ENCODE assay signal across 8 mouse cellular contexts in genomic region chr13:95617671-95618171, GRCm38 (mm10). TPM values are rescaled to one million over a fixed set of nuclear protein-coding genes. Genes with fewer than 3 reads are reported as not detected.
A peak's percentile ranks its signal among the peaks of the same experiment; 100 is the strongest.
DNase-seq lines count a peak whose midpoint lies in the region; ATAC-seq and TF ChIP-seq lines count a peak whose summit lies in the region.

No protein-coding gene starts in this region.

- H3K27me3 ChIP-seq in thymus, adult 2 months (ENCODE audit: control insufficient read depth, insufficient read depth, low read length): no peaks in the 10 kb centered on the region
- H3K27me3 ChIP-seq in hindbrain, embryonic 15.5 days: no peaks in the 10 kb centered on the region
- H3K27me3 ChIP-seq in midbrain, embryonic 14.5 days (ENCODE audit: control insufficient read depth, insufficient read depth, low read length): no peaks in the 10 kb centered on the region

- intact Hi-C loops in left cerebral cortex, postnatal 10 days (cut with DNase I): no loop called here

- no peak for TF ChIP-seq POLR2A in thymus, adult 2 months (IDR thresholded peaks at IDR 0.05; ENCODE audit: control insufficient read depth, extremely low read depth, insufficient read depth, low read length, poor library complexity)

- H3K4me2 ChIP-seq in hindbrain, embryonic 15.5 days: peak overlapping the region; percentile 85
- peak overlapping the region; percentile 74 for H3K4me2 ChIP-seq in midbrain, embryonic 14.5 days (ENCODE audit: low read length)

- no peaks in the 10 kb centered on the region for H3K9me3 ChIP-seq in hindbrain, embryonic 15.5 days
- no peaks in the 10 kb centered on the region for H3K9me3 ChIP-seq in midbrain, embryonic 14.5 days (ENCODE audit: control insufficient read depth, low read length)

- 1% methylated on average over 21 of the region's 21 CpGs for WGBS in thymus, adult 2 months
- under 1% methylated on average over 21 of the region's 21 CpGs for WGBS in hindbrain, embryonic 15.5 days
- whole genome bisulfite sequencing in midbrain, embryonic 14.5 days: under 1% methylated on average over 21 of the region's 21 CpGs

- no peak for TF ChIP-seq CTCF in thymus, adult 2 months (IDR thresholded peaks at IDR 0.05; ENCODE audit: borderline replicate concordance, control insufficient read depth, extremely low read depth, insufficient read depth, low read length, poor library complexity)

- H3K27ac ChIP-seq in thymus, adult 2 months (ENCODE audit: control insufficient read depth, insufficient read depth, low read length): no peak overlapping the region
- peak overlapping the region; percentile 71 for H3K27ac ChIP-seq in hindbrain, embryonic 15.5 days (replicated peaks)
- H3K27ac ChIP-seq in midbrain, embryonic 14.5 days (replicated peaks; ENCODE audit: low read depth, low read length): peak overlapping the region; percentile 70

- H3K4me1 ChIP-seq in thymus, adult 2 months (replicated peaks; ENCODE audit: control insufficient read depth, insufficient read depth, low read length): peaks cover 12% of the 10 kb centered on the region
- H3K4me1 ChIP-seq in hindbrain, embryonic 15.5 days (replicated peaks): peaks cover 30% of the 10 kb centered on the region
- H3K4me1 ChIP-seq in midbrain, embryonic 14.5 days (ENCODE audit: control insufficient read depth, insufficient read depth, low read length): peaks cover 26% of the 10 kb centered on the region

- H3K9ac ChIP-seq in hindbrain, embryonic 15.5 days: peak overlapping the region; percentile 76
- H3K9ac ChIP-seq in midbrain, embryonic 14.5 days (replicated peaks; ENCODE audit: low read length): peak overlapping the region; percentile 88

- H3K36me3 ChIP-seq in thymus, adult 2 months (ENCODE audit: control insufficient read depth, insufficient read depth, low read length): no peaks in the 10 kb centered on the region
- H3K36me3 ChIP-seq in hindbrain, embryonic 15.5 days: no peaks in the 10 kb centered on the region
- H3K36me3 ChIP-seq in midbrain, embryonic 14.5 days (ENCODE audit: control insufficient read depth, insufficient read depth, low read length): no peaks in the 10 kb centered on the region

- peak overlapping the region; percentile 73 for H3K4me3 ChIP-seq in thymus, adult 2 months (ENCODE audit: control insufficient read depth, insufficient read depth, low read length)
- H3K4me3 ChIP-seq in hindbrain, embryonic 15.5 days: peak overlapping the region; percentile 72
- peak overlapping the region; percentile 75 for H3K4me3 ChIP-seq in midbrain, embryonic 14.5 days (replicated peaks; ENCODE audit: low read depth, low read length)

- peak; percentile 36 to 42 for DNase-seq in cerebellum, postnatal 10 days
- DNase-seq in cerebellum, adult 11-12 months: no peak
- no peak for DNase-seq in thymus, adult 2 months
- no peak for DNase-seq in thymus, postnatal 14 days
- DNase-seq in midbrain, embryonic 14.5 days: peak; percentile 55
- DNase-seq in left cerebral cortex, postnatal 10 days (ENCODE audit: extremely low spot score in 1 of 2, low spot score in 2 of 2): no peak
- no peak for DNase-seq in frontal cortex, postnatal 10 days (ENCODE audit: low spot score in 2 of 2)

- peak; percentile 49 for ATAC-seq in hindbrain, embryonic 15.5 days (ENCODE audit: low FRiP score, low read depth)
- ATAC-seq in midbrain, embryonic 14.5 days (ENCODE audit: low FRiP score, low TSS enrichment): peak; percentile 53

RNA-seq across cellular contexts. Expression of gene F2r, which starts 0.6 kb away (rescaled TPM):
- 11.6 and 13.0 TPM in 2 replicates for polyA plus RNA-seq in thymus, adult 2 months (2012; rRNA removed)
- 60.0 and 62.8 TPM in 2 replicates for polyA plus RNA-seq in hindbrain, embryonic 15.5 days (2015; fragmentation: Nextera tagmentation; extraction: Ambion mirVana)
- 53.5 and 78.8 TPM in 2 replicates for polyA plus RNA-seq in midbrain, embryonic 14.5 days (2014; fragmentation: Nextera tagmentation; extraction: Ambion mirVana)
- 10 to 100 TPM in 1 of 2 experiments, 1 to 10 TPM in 1; 9.8 to 10.7 TPM for total RNA-seq in left cerebral cortex, postnatal 10 days (2021)

Comparison
In these comparisons a context has a peak if more than half of its experiments do, and no peak if none do; other contexts are left out.
1. DNase-seq: peak in cerebellum, postnatal 10 days (2 of 2) and midbrain, embryonic 14.5 days (single experiment); none in cerebellum, adult 11-12 months (single experiment), thymus, adult 2 months (single experiment), thymus, postnatal 14 days (single experiment), left cerebral cortex, postnatal 10 days (0 of 2) and frontal cortex, postnatal 10 days (0 of 2).
2. Peak in every context shown above with its lines, with median percentiles within 50 percentile points of each other: H3K4me3 ChIP-seq.